Mouse (Mus musculus) stomach, postnatal 0 days (tissue): ENCODE measurements around the gene Chtf18.

Experiments
- CTCF ChIP-seq: IDR thresholded peaks from 2 replicates; pipeline ENCODE4 v1.5.1; 2016; ENCODE audit warnings: antibody characterized with exemption, low read depth, mild to moderate bottlenecking, moderate library complexity
- EP300 ChIP-seq: optimal IDR thresholded peaks from 2 replicates; pipeline ENCODE3; 2016; ENCODE audit warnings: antibody characterized with exemption

DNA sequence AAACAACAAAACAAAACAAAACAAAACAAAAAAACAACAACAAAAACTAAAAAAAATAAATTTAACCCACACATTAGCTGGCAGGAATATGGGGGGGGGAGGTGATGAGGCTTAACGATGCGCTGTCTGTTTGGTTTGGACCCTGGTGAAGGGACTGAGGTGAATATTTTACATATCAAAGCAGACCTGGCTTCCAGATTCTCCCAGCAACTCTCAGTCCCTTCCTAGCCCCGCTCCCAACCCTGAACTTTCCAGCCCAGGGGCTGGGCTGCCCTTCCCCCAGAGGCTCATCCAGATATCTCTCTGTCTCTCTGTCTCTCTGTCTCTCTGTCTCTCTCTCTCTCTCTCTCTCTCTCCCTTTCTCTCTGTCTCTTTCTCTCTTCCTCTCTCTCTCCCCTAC lies 35.4 kb upstream of the Chtf18 start:
- no peak for TF ChIP-seq CTCF
- TF ChIP-seq EP300: no peak
